Mouse (Mus musculus): ENCODE measurements around the gene Gsk3a. TPM values are rescaled to one million over a fixed set of nuclear protein-coding genes. Genes with fewer than 3 reads are reported as not detected.

Gsk3a gene
- polyA plus RNA-seq, 1 experiment from 2014 or later: 19.7 TPM

- Histone ChIP-seq H3K4me3 (peak overlapping the region; percentile 78), H3K4me1 (replicated peaks) (peaks cover 49% of the 10 kb centered on the region), H3K9me3 (no peaks in the 10 kb centered on the region), H3K27me3 (no peaks in the 10 kb centered on the region), H3K27ac (replicated peaks) (peak overlapping the region; percentile 78), H3K36me3 (no peaks in the 10 kb centered on the region), H3K9ac (0 out of 2 replicates have a peak overlapping the region, but pooled peaks have one; percentile 62), H3K4me2 (peak overlapping the region; percentile 99)
- no peak for ATAC-seq (ENCODE audit: low FRiP score, low read depth)
- WGBS: 12% methylated on average over 8 of the region's 8 CpGs
Measured at GRCm38 (mm10) chr7:25251822-25252221, 14.2 kb upstream of the Gsk3a start.

- H3K27ac ChIP-seq (replicated peaks): peak overlapping the region; percentile 78
- no peaks in the 10 kb centered on the region for H3K36me3 ChIP-seq
- no peaks in the 10 kb centered on the region for H3K9me3 ChIP-seq
- WGBS: 2% methylated on average over 22 of the region's 22 CpGs
- H3K4me3 ChIP-seq: peak overlapping the region; percentile 78
- peak overlapping the region; percentile 99 for H3K4me2 ChIP-seq
- H3K4me1 ChIP-seq (replicated peaks): peaks cover 54% of the 10 kb centered on the region
- peak; percentile 20; the same call in 1 of the 2 replicates for ATAC-seq (ENCODE audit: low FRiP score, low read depth)
- H3K9ac ChIP-seq: peak overlapping the region; percentile 62; the same call in 1 of the 2 replicates
- H3K27me3 ChIP-seq: no peaks in the 10 kb centered on the region
Measured at GRCm38 (mm10) chr7:25251071-25251791, 13.6 kb upstream of the Gsk3a start.

GRCm38 (mm10) chr7:25250141-25250972 is 12.7 kb upstream of the Gsk3a start, which contains the start of gene Erf:
Gene Erf, minus strand, starts transcription at chr7:25250761.
- H3K27me3 ChIP-seq: no peaks in the 10 kb centered on the region
- H3K4me1 ChIP-seq (replicated peaks): peaks cover 59% of the 10 kb centered on the region
- no peaks in the 10 kb centered on the region for H3K9me3 ChIP-seq
- peak within 1 kb of the TSS; percentile 99 for H3K4me2 ChIP-seq
- 0% methylated on average over 27 of the region's 81 CpGs for WGBS
- H3K9ac ChIP-seq: peak within 1 kb of the TSS; percentile 62
- H3K36me3 ChIP-seq: no peaks in the 10 kb centered on the region
- peak within 1 kb of the TSS; percentile 84 for H3K27ac ChIP-seq (replicated peaks)
- peak within 1 kb of the TSS; percentile 78 for H3K4me3 ChIP-seq
- peak; percentile 67 for ATAC-seq (ENCODE audit: low FRiP score, low read depth)

- peak overlapping the region; percentile 99 for H3K4me2 ChIP-seq
Measured at GRCm38 (mm10) chr7:25249314-25250140, 11.9 kb upstream of the Gsk3a start.

GRCm38 (mm10) chr7:25248846-25249313 is 11.2 kb upstream of the Gsk3a start:
- peaks cover 59% of the 10 kb centered on the region for H3K4me1 ChIP-seq (replicated peaks)
- H3K9me3 ChIP-seq: no peaks in the 10 kb centered on the region
- under 1% methylated on average over 25 of the region's 25 CpGs for WGBS
- peak overlapping the region; percentile 84 for H3K27ac ChIP-seq (replicated peaks)
- peak overlapping the region; percentile 99 for H3K4me2 ChIP-seq
- H3K27me3 ChIP-seq: no peaks in the 10 kb centered on the region
- H3K36me3 ChIP-seq: no peaks in the 10 kb centered on the region
- H3K4me3 ChIP-seq: peak overlapping the region; percentile 78
- peak overlapping the region; percentile 62 for H3K9ac ChIP-seq
- no peak; the same call in 1 of the 2 replicates for ATAC-seq (ENCODE audit: low FRiP score, low read depth)

More at GRCm38 (mm10) chr7:25249314-25250140, 11.9 kb upstream of the Gsk3a start:
- Histone ChIP-seq H3K4me1 (replicated peaks) (peaks cover 59% of the 10 kb centered on the region), H3K27ac (replicated peaks) (peak overlapping the region; percentile 84), H3K27me3 (no peaks in the 10 kb centered on the region), H3K9me3 (no peaks in the 10 kb centered on the region), H3K4me3 (peak overlapping the region; percentile 78), H3K36me3 (no peaks in the 10 kb centered on the region), H3K9ac (peak overlapping the region; percentile 62)
- ATAC-seq (ENCODE audit: low FRiP score, low read depth): peak; percentile 23
- WGBS: 1% methylated on average over 45 of the region's 73 CpGs

GRCm38 (mm10) chr7:25248018-25248647 is 10.5 kb upstream of the Gsk3a start:
- Histone ChIP-seq H3K9me3 (no peaks in the 10 kb centered on the region), H3K27me3 (no peaks in the 10 kb centered on the region), H3K4me1 (replicated peaks) (peaks cover 59% of the 10 kb centered on the region), H3K36me3 (no peaks in the 10 kb centered on the region), H3K9ac (peak overlapping the region; percentile 62), H3K27ac (replicated peaks) (peak overlapping the region; percentile 84), H3K4me2 (peak overlapping the region; percentile 99), H3K4me3 (peak overlapping the region; percentile 78)
- ATAC-seq (ENCODE audit: low FRiP score, low read depth): peak; percentile 60
- 3% methylated on average over 18 of the region's 18 CpGs for WGBS

- Histone ChIP-seq H3K9me3 (no peaks in the 10 kb centered on the region), H3K27me3 (no peaks in the 10 kb centered on the region), H3K27ac (replicated peaks) (peak overlapping the region; percentile 84), H3K4me2 (peak overlapping the region; percentile 99), H3K9ac (peak overlapping the region; percentile 11; the same call in 1 of the 2 replicates), H3K36me3 (no peaks in the 10 kb centered on the region), H3K4me1 (replicated peaks) (peaks cover 59% of the 10 kb centered on the region), H3K4me3 (peak overlapping the region; percentile 78)
- 18% methylated on average over 3 of the region's 3 CpGs for WGBS
- ATAC-seq (ENCODE audit: low FRiP score, low read depth): no peak
Measured at GRCm38 (mm10) chr7:25247498-25247897, 9.8 kb upstream of the Gsk3a start.

- WGBS: 54% methylated on average over 4 of the region's 4 CpGs
- H3K4me3 ChIP-seq: peak overlapping the region; percentile 78
- H3K9me3 ChIP-seq: no peaks in the 10 kb centered on the region
- no peak overlapping the region for H3K9ac ChIP-seq
- H3K4me2 ChIP-seq: peak overlapping the region; percentile 99
- no peaks in the 10 kb centered on the region for H3K36me3 ChIP-seq
- H3K4me1 ChIP-seq (replicated peaks): peaks cover 55% of the 10 kb centered on the region
- H3K27me3 ChIP-seq: no peaks in the 10 kb centered on the region
- peak overlapping the region; percentile 84 for H3K27ac ChIP-seq (replicated peaks)
- ATAC-seq (ENCODE audit: low FRiP score, low read depth): no peak
Measured at GRCm38 (mm10) chr7:25246759-25247137, 9.1 kb upstream of the Gsk3a start.

- 53% methylated on average over 20 of the region's 20 CpGs for WGBS
Measured at GRCm38 (mm10) chr7:25246079-25246758, 8.6 kb upstream of the Gsk3a start.

GRCm38 (mm10) chr7:25244562-25245369 is 7.1 kb upstream of the Gsk3a start:
- no peak overlapping the region for H3K27ac ChIP-seq (replicated peaks)
- H3K4me2 ChIP-seq: no peak overlapping the region
- WGBS: 90% methylated on average over 30 of the region's 30 CpGs
- no peaks in the 10 kb centered on the region for H3K27me3 ChIP-seq
- H3K4me1 ChIP-seq (replicated peaks): peaks cover 40% of the 10 kb centered on the region
- no peaks in the 10 kb centered on the region for H3K36me3 ChIP-seq
- no peak overlapping the region for H3K4me3 ChIP-seq
- no peak overlapping the region for H3K9ac ChIP-seq
- H3K9me3 ChIP-seq: no peaks in the 10 kb centered on the region
- no peak for ATAC-seq (ENCODE audit: low FRiP score, low read depth)

More at GRCm38 (mm10) chr7:25246079-25246758, 8.6 kb upstream of the Gsk3a start:
- Histone ChIP-seq H3K9ac (no peak overlapping the region), H3K9me3 (no peaks in the 10 kb centered on the region), H3K36me3 (no peaks in the 10 kb centered on the region), H3K4me1 (replicated peaks) (peaks cover 50% of the 10 kb centered on the region), H3K4me3 (peak overlapping the region; percentile 78), H3K27ac (replicated peaks) (peak overlapping the region; percentile 84), H3K4me2 (peak overlapping the region; percentile 99), H3K27me3 (no peaks in the 10 kb centered on the region)
- no peak for ATAC-seq (ENCODE audit: low FRiP score, low read depth)
